Mouse (Mus musculus) 416B (cell line): ENCODE measurements around the gene Tmem265.

Experiments used
- DNase-seq: peaks from one replicate; pipeline ENCODE4 v3.0.0; 2011; ENCODE audit warnings: low read depth

Gene Tmem265

DNA sequence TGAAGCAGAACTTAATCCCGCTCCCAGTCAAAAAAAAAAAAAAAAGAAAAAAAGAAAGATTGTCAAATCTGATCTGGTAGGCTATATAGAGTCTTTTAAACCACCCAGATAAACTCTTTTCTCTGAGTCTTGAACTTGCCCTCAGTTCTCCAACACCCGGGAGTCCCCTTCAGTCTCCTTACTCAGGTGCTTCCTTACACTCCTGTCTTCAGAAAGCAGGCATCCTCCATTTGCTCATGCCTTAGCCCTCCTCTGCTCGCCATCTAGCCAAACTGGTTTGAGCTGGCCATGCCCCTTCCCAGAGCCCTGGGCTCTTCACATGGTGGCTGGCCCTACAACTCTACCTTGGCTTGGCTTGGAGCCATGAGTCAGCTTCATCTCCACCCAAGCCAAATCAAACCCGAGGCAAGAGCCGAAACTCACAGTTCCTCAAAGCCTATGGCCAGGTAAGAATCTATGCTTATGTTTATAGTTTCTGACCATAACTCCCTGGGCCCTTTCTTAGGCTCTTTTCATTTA is at the start of gene Tmem265:
TSS of gene Tmem265 (plus strand) at position 51 of the 519 bp plus-strand sequence.
- DNase-seq: no peak

- peak; percentile 99 for DNase-seq
These were observed 49.4 kb upstream of the Tmem265 start, which contains the start of gene Srcap for GRCm38 (mm10) chr7:127511808-127512230. Gene Srcap (plus strand): TSS chr7:127511983.

- DNase-seq: peak; percentile 92
These were observed 48.8 kb upstream of the Tmem265 start for GRCm38 (mm10) chr7:127512231-127513015.

GRCm38 (mm10) chr7:127513016-127513390 is 48.2 kb upstream of the Tmem265 start:
- no peak for DNase-seq

DNA sequence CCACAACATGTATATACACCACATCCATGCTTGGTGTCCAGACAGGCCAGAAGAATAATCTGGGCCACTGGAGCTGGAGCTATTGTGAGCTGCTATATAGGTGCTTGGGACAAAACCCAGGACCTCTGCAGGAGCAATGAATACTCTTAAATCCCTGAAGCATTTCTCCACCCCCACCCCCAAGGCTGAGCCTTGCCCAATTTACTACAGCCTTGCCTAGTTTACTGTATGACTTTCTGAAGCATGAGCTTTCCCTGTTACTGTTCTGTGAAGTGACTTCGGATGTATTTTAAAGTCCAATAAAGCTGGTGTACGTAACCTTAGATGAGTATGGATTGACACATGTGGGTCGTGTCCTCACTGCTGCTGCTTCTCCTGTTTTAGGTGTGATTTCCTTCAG is 47.4 kb upstream of the Tmem265 start:
- no peak for DNase-seq

GRCm38 (mm10) chr7:127515846-127516245 is 45.3 kb upstream of the Tmem265 start:
- DNase-seq: no peak

GRCm38 (mm10) chr7:127516344-127516743 is 44.8 kb upstream of the Tmem265 start:
- DNase-seq: no peak

GRCm38 (mm10) chr7:127519284-127519683 is 41.9 kb upstream of the Tmem265 start, which contains the start of gene Gm42715:
Gene Gm42715 (plus strand): TSS chr7:127519584.
- DNase-seq: no peak

GRCm38 (mm10) chr7:127541671-127542070 is 19.5 kb upstream of the Tmem265 start:
- no peak for DNase-seq

DNA sequence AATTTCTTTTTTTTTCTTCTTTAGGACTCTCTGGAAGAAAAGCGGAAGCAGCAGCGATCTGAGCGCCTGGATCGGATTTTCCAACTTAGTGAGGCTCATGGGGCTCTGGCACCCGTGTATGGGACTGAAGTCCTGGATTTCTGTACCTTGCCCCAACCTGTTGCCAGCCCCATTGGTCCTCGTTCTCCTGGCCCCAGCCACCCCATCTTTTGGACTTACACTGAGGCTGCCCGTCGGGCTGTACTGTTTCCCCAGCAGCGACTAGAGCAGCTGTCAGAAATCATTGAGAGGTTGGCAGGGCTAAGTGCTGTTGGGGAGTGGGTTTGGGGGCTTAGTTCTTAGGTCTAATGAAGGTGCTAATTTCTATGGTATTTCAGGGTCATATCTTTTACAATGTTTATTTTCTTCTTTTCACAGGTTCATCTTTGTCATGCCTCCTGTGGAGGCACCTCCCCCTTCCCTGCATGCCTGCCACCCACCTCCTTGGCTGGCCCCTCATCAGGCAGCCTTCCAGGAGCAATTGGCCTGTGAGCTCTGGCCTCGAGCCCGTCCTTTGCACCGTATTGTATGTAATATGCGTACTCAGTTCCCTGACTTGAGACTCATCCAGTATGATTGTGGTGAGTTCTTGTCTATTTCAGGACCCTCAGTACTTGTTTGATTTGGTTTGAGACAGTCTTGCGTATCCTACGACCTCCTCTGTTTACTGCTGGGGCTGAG is 11.9 kb upstream of the Tmem265 start:
- DNase-seq: no peak

- no peak for DNase-seq
These were observed 9.6 kb upstream of the Tmem265 start for GRCm38 (mm10) chr7:127551558-127551957.

GRCm38 (mm10) chr7:127560580-127560979 is 610 bp upstream of the Tmem265 start:
- DNase-seq: no peak

- no peak for DNase-seq
These were observed 3.4 kb downstream of the Tmem265 start for GRCm38 (mm10) chr7:127564381-127565150.

- peak; percentile 99 for DNase-seq
These were observed 11.8 kb downstream of the Tmem265 start, which contains the start of gene Phkg2 for GRCm38 (mm10) chr7:127572895-127573471. Gene Phkg2 (plus strand): TSS chr7:127573340.

GRCm38 (mm10) chr7:127573503-127574008 is 12.4 kb downstream of the Tmem265 start:
- peak; percentile 24 for DNase-seq

DNA sequence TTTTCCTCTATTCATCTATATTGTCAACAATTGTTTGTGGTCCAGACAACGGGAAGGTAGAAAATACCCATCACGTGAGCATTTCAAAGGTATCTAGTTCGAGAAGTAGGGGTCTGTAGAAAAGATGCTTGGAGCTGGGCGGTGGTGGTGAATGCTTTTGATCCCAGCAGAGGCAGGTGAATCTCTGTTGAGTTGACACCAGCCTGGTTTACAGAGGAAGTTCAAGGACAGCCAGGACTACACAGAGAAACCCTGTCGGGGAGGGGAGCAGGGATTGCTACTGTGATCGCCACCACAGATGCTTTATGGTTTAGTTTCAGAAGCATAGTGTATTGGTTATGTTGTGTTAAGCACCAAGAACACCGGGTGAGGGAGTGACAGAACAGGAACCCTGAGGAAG is 12.9 kb downstream of the Tmem265 start:
- peak; percentile 13 for DNase-seq

- no peak for DNase-seq
These were observed 22.1 kb downstream of the Tmem265 start for GRCm38 (mm10) chr7:127583260-127583659.

DNA sequence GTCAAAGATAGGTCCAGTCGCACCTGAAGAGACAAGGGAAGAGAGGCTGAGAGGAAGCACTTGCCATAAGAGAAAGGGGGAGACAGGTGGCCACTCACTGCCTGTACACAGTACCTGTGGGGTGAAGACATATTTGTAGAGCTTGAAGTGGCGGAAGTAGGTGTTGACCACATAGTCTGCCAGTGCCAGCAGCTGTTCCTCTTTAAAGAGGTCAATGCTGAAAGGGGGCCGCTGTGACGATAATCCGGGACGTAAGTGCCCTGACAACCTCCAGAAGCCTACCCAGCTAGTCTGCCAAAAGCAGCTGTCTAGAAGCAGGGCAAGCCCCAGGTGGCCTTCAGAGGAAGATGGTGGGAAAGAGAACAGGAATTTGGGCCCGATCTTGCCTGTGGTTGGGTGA is 23.8 kb downstream of the Tmem265 start:
- no peak for DNase-seq

- no peak for DNase-seq
These were observed 25.0 kb downstream of the Tmem265 start for GRCm38 (mm10) chr7:127586149-127586548.

- DNase-seq: no peak
These were observed 26.0 kb downstream of the Tmem265 start for GRCm38 (mm10) chr7:127587196-127587595.
